Mouse (Mus musculus) CH12.LX (cell line): ENCODE data around the gene Wrap53.

Experiments used
- CTCF ChIP-seq, 2 experiments: IDR thresholded peaks in 1 of 2; conservative IDR thresholded peaks in 1 of 2; 2 replicates each; pipeline ENCODE4 v1.5.1; 2011 to 2012; ENCODE audit warnings: low read depth in 2 of 2, low read length in 2 of 2, improper control_type of control experiment in 1 of 2, inconsistent platforms in 1 of 2, mild to moderate bottlenecking in 1 of 2, moderate library complexity in 1 of 2
- HCFC1 ChIP-seq: IDR thresholded peaks from 2 replicates; pipeline ENCODE4 v1.6.1; 2012; ENCODE audit warnings: low read depth, mild to moderate bottlenecking, inconsistent platforms, low read length, improper control_type of control experiment
- KAT2A ChIP-seq: IDR thresholded peaks from 2 replicates; pipeline ENCODE4 v1.6.1; 2012; ENCODE audit warnings: low read length, improper control_type of control experiment, inconsistent platforms; ENCODE audit not compliant: insufficient replicate concordance
- MAFK ChIP-seq: IDR thresholded peaks from 2 replicates; pipeline ENCODE4 v1.6.1; 2011; ENCODE audit warnings: low read length, improper control_type of control experiment; ENCODE audit not compliant: insufficient replicate concordance

DNA sequence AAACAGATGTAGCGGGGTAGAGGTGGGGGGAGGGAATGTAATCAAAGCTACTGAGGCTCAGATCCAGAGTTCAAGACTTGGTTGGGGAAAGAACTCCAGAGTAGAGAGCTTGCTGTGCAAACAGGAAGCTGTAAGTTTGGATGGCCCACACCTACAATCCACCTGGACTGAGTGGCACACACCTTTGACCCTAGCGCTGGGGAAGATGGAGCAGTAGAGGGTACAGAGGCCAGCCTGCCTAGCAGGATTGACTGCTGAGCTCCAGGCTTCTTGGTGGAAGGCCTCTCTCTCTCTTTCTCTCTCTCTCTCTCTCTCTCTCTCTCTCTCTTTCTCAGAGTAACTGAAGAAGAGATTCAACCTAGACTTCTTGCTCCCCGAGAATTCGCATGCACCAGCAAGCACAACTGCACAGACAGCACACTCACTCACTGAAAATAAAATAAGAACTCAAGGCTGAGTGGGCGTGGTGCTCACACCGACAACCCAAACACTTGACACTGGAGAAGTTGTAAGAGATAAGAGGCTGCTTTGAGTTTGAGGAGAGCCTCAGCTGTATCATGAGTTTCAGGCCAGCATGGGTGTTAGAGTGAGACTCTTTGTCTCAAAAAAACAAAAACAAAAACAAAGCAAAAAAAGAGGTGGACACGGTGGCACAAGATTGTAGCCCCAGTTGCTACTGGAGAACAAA, 40.5 kb upstream of the Wrap53 start:
- TF ChIP-seq CTCF (conservative IDR thresholded peaks at IDR 0.05 in 1 of 2, IDR thresholded peaks at IDR 0.05 in 1 of 2; ENCODE audit: low read depth in 2 of 2, low read length in 2 of 2) = no peak
- TF ChIP-seq MAFK = no peak
- no peak for TF ChIP-seq HCFC1
- TF ChIP-seq KAT2A = no peak
